Mouse (Mus musculus) adrenal gland, postnatal 36 days (tissue): ENCODE data around the gene Opn1sw. TPM values are rescaled to one million over a fixed set of nuclear protein-coding genes. Genes with fewer than 3 reads are reported as not detected.
"Not testable (repeated sequence)": the region's sequence is repeated elsewhere in the genome, so short reads cannot be mapped to it uniquely, and the experiment has no call there.

ENCODE experiments used
- DNase-seq, 2 experiments: peaks; one replicate each; pipeline ENCODE4 v3.0.0; 2021; ENCODE audit warnings: mixed read lengths in 1 of 2
- total RNA-seq, 2 experiments: library from RNA; stranded (reverse); gene quantifications; 2 replicates each; pipeline ENCODE4 v1.2.3; 2021

Gene Opn1sw
- total RNA-seq, 2 experiments from 2014 or later = not detected

DNA sequence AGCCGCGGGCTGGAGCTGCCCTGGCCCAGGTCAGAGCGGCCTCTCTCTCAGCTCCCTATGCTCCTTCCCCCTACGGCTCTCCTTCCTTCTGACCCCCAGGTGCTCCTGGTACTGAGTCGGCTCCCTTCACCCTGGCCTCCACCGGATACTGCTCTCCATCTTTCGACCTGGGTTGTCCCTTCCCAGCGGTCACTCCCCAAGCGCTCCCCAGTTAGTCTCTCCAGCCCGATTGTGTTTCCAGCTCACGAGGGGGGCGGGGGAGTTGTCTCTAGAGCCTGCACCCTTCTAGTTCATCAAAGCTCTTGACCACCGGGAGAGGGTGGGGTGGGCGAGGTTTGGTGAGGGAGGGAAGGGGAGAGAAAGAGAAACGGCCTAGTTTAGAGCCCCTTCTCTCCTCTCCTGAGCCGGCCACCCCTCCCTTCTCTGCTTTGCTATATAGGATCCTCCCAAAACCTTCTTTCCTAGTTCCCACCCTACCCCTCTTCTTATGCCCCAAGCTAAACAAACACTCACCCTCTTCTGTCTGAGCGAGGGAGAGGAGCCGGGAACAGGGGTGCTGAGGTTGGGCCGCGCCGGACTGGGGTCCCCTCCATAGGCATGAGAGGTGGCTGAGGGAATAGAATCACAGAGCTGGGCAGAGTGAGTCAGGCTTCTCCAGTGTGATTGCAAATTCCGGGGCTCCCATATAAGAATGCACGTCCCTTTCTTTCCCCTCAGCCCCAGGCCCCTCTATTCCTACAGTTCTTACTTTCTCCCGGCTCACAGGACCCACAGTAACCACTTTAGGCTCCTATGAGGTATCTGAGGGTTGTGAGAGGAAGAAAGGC is 8.7 kb upstream of the Opn1sw start:
- DNase-seq = no peak

DNA sequence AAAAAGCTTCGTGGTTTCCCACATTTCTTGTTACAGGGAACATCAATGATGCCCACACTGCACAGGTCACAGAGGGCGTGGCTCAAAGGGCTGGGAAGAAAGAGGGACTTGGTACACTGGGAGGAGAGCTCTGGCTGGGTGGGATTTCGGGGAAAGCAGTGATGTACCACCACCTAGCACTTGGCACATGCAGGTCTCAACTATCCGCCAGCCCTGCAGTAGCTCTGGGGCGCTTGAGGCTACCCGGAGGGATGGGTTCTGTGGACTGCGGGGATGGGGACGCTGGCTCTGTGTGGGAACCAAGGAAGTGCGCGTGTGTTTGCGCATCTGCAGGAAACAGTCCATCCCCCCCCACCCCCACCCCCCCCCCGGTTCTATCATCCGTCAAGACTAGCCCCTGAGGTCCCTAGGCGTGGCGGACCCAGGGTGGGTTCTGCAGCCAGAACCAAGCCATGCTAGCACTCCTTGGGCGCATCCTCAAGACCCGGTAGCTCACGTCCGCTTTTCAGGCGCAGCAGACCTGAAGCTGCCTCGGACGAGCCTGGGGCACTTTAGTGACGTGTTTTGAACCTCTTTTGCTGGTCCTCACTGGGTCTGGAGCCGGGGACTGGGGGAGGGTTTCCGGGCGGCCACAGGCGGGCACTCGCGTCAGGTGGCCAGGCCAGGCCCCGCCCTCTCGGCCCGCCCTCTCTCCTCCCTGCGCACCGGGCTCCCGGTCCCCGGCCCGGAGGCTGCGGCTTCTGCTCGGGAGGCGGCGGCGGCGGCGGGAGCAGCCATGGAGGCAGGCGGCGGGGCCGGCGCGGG is 7.8 kb upstream of the Opn1sw start, which contains the start of gene Ccdc136:
Ccdc136 (plus strand) TSS at position 400 of the 804 bp plus-strand sequence.
- DNase-seq = peak; percentile 86 to 91

DNA sequence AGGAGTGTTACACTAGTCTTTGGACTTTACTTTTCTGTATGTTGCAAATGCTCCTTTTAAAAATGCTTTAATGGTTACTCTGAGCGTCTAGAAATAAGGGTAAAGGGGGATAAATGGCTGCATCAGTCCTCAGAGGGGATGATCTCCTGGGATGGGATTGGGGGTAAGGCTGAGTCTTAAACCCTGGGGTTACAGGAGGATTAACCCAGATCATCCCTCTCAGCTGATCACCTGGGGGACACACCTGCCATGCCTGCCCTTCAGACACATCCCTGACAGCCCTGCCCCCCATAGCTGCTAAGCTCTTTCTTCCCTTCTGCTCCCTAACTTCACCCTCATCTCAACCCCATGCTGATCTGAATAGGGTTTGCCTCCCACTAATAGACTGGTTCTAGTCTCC is 6.0 kb upstream of the Opn1sw start:
- DNase-seq = no peak

DNA sequence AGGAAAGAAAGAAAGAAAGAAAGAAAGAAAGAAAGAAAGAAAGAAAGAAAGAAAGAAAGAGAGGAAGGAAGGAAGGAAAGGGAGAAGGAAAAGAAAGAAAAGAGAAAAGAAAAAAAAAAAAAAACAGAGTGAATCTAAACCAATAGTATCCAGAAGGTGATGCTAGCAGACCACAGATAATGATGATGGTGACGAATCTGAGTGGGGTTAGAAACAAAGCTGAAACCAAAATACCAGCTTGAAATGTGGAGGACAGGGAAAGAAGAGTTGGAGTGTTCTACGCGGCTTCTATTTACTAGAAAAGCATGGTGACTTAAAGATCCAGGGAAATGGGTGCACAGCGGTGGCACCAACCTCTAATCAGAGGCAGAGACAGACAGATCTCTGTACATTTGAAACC is 3.5 kb upstream of the Opn1sw start:
- DNase-seq = no peak

DNA sequence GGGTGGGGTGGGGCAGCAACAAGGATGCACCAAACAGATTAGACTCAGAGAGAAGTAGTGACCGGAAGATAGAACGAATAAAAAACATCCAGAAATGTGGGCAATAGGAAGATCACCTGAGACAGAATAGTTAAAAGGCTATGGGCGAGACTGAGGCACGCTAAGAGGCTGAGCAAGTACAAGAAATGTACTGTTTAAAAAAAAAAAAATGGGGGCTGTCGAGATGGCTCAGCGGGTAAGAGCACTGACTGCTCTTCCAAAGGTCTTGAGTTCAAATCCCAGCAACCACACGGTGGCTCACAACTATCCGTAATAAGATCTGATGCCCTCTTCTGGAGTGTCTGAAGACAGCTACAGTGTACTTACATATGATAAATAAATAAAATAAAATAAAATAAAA is 3.0 kb upstream of the Opn1sw start:
- not testable (repeated sequence) for DNase-seq

DNA sequence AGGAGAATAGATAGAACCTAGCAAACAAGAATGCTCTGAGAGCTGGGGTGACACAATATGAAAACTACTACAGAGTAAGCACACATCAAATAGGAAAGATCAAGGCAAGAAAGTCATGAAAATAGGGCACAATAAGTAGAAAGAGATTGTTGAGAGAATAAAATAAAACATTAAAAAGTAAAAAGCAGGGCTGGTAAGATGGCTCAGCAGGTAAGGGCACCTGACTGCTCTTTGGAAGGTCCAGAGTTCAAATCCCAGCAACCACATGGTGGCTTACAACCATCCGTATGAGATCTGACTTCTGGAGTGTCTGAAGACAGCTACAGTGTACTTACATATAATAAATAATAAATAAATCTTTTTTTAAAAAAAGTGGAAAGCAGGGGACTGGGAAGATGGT is 2.2 kb upstream of the Opn1sw start:
- DNase-seq = not testable (repeated sequence)

DNA sequence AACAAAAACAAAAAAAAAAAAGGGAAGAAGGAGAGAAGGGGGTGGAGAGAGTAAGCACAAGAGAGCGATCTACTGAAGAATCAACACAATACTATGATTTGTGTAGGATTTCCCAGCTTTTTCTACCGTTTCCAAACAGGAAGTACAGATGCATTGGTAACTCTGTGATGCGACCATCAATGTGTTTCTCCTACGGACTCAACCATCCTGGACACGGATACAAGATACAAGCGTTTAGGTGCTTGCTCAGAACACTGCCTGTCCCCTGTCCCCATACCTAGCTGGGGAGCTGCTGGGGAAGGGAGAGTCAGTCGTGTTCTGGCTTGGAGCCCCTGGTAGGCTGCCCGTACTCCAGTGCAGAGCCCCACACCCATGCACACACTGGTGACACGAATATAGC is 1.2 kb upstream of the Opn1sw start:
- DNase-seq = no peak

DNA sequence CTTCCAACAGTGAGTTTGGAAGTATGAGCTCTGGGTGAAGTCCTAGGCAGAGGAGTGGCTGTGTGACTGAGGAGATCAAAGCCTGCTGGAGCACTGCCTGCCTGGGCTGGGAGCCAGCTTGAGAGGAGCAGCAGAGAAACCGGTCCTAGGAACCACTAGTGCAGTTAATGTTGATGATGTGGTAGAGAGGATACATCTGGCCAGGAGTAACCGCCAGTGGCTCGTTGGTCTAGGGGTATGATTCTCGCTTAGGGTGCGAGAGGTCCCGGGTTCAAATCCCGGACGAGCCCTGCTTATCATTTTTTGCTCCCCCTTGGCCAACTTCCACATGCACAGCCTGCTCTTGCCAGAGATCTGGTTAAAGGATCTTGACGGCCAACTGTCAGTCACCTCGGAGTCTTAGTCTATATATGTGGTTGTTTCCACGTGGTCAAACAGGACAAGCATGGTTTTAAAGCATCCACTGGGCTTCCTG is 375 bp upstream of the Opn1sw start:
- peak; percentile 89 to 91 for DNase-seq

DNA sequence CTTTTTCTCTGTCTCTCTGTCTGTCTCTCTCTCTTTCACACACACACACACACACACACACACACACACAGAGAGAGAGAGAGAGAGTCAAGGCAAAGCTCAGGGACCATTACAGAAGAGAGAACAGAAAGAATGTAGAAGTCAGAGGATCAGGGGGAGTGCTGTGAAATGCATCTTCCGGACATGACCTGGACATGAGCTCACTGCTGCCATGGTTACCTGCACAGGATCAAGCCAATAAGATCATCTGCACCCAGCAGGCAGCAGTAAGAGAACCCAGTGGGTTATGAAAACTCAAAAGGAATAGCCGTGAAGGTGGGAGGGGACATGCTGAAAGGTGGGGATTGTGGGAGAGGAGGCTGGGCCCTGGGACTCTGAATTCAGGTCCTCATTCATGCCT is 5.8 kb downstream of the Opn1sw start:
- DNase-seq = no peak

DNA sequence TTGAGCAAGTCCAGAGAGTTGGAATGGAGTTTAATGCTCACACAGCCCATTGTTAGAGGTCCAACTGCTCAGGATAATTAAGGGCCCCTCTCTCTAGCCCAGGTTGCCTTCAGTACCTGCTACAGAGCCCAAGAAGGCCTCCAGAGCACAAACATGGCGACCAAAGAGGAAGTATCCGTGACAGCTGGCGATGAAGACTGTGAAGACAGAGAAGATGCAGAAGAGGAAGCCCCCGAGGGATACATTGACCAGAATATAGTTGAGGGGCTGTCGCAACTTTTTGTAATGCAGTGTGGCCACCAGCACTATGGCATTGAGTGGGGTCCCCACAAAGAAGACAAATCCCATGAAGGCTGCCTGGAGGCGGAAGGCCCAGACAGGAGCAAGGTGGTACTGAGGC is 8.3 kb downstream of the Opn1sw start:
- no peak for DNase-seq

DNA sequence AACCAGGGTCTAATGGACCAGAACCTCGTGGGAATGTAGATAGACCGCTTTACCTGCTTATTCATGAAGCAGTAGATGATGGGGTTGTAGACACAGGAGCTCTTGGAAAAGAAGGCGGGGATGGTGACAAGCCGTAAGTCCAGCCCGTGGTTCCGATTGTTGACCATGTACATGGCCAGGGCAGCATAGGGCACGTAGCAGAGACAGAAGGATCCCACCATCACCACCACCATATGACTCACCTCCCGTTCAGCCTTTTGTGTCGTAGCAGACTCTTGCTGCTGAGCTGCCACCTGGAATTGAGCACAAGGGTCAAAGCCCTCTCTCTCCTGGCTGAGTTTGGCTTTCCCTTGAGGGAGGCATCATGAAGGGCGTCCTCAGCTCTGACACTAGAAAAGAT is 9.6 kb downstream of the Opn1sw start:
- no peak for DNase-seq

DNA sequence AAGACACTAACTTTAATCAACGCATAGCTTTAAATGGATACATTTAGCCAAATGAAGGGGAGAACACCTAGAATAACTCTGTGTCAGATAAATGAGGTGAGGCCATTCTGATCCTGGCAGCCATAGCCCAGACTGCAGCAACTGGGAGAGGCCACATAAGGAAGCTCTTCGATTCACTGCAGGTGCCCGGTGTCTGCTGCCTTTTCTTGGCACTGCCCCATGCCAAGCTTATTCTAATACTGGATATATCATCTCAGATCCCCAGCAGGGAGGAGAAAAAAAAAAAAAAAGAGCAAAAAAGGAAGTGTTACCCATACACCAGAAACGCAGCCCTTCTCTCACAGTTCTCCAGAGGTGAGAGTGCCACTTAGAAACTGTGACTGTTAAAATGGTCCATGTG is 10.9 kb downstream of the Opn1sw start:
- no peak for DNase-seq

DNA sequence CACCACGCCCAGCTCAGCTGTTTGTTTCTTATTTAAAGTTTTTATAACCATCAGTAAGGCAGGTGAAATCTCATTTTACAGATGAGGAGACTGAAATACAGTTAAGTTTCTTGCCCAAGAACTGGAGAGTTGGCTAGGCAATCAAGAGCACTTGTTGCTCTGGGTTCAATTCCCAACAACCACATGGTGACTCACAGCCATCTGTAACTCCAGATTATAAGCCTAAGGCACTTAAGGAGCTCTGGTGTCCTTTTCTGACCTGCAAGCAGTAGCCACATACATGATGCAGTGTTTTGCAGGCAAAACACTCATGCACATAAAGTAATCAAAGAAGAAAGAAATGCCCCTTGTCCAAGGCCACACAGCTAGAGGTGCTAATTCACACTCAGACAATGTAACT is 23.0 kb downstream of the Opn1sw start:
- DNase-seq = no peak

DNA sequence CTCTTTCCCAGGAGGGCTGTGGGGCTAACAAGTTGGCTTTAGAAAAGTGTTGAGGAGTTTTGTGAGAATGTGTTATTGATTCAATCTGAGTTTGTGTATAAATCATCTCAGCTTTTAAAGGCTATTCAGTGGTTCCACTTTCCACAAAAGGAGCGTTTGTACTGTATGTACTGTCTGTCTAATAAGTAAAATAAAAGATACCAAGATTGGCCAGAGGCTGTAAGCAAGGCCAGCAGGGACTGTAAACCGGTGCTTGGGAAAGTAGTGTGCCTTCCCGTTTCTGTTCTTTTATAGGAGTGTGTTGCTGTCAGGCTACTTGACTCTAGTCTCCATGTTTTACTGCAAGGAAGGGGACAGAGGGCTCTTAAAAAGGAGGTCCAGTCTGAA is 25.1 kb downstream of the Opn1sw start:
- DNase-seq = no peak

DNA sequence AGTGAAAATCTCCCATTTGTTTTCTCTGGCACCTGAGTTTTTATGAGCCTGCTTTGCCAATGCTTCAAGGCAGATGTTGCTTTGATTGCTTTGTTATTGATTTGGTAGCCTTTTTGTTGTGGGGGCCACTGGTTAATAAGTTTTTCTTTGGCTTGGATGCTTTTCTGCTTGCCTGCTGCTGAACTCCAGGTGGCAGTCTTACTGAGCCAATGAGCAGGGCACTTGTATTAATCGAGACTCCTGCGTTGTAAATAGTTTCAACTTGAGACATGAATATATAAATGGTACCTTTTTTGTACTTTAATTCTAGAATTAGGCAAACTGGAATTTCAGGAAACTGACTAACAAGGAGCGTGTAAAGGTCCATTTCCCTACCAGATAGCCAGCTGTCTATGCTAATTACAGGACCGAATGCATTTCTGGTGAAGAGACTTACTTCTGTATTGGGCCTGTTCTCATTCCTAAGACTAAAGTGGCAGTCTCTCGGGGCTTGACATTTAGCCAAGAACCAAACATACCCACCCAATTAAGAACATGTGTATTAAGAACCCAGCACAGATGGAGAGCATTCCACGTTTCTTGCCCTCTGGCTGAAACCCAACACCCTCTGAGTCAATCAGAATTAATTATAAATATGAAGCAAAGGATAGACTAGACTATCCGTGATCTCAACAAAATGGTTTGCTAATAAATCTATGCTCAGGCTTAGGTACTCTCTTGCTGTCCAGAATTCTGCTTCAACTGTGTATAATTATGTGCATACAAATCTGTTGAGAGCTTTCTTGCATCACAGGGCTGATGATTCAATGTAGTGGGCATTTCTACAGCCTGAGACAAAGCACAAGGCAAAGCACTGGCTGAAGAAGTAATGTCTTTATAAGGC is 25.8 kb downstream of the Opn1sw start:
- peak in 1 of 2 experiments; percentile 13 for DNase-seq

DNA sequence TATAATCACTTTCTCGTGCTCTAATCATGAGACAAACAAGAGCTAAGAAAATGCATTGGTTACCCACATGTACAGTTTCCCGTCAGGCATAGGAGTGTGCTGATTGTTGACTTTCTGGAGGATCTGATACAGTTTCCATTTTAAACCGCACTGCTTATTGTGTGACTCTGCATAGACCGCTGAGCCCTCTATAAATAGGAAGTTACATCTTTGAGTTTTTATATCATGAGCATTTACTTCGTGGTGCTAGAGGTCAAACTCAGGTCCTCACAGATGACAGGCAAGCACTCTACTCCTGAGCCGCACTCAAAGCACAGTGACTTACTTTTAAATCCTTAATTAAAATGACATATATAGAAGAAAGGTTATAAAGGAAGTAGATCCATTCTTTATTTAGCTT is 28.1 kb downstream of the Opn1sw start:
- DNase-seq = no peak

DNA sequence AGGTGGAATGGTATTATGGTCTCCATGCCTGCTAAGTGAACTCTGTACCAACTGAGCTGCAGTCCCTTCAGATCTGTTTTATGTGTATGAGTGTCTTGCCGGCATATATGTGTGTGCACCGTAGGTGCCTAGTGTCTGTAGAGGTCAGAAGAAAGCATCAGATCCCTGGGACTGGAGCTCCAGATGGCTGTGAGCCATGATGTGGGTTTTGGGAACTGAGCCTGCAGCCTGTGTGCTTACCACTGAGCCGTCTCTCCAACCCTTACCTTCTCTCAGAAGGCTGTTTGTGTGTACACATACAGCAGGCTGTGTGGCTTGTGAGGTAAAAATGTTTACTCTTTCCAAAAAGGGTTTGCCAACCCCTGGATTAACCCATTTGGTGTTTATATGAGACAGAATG is 28.9 kb downstream of the Opn1sw start:
- no peak for DNase-seq

DNA sequence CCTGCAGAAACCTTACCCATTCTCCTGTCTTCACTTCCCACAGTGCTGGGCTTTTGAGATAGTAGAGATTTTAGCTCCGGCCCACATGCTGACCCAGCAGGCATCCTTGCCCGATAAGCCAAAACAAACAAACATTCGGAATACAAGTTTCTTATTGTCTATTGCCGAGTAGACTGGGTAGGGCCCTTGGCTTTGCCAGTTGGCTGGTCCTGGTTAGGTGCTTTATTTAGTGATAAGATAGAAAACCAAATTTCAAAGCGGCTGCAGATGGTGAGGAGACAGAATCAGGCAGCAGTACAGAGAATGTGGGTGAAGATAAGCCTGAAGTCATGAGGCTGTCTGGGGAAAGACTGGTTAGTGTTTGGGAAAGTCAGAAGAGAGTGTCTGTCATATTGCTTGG is 35.5 kb downstream of the Opn1sw start:
- DNase-seq = no peak

DNA sequence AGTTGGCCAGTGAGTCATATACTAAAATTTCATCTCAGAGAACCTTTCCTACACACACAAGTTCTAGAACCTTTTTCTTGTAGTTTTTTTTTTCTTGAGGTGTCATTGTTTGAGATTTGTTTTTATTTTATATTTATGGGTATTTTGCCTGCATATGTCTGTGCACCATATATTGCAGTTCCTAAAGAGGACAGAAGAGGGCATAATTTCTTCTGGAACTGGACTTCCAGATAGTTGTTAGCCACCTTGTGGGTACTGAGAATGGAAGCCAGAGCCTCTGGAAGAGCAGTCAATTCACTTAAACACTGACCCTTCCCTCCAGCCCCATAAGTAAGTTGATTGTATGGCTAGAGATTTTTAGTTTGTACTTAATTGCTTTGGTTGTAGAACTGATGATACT is 36.7 kb downstream of the Opn1sw start:
- DNase-seq = no peak

DNA sequence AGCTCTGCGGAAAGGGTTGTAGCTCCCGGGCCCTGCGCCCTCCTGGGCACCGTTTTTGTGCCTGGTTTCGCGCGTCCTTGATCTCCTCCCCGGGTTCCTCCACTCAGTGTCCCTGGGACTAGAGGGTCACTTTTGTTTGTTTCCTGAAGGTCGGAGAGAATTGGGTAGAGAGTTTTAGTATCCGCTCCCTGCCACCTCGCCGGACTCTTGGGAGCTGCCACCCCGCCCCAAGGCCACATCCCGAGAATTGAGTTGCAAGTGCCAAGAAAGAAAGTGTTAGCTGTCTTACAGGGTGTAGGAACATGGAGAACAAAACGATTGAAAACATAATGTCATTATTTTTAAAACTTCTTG is 39.9 kb downstream of the Opn1sw start:
- peak; percentile 62 to 67 for DNase-seq

DNA sequence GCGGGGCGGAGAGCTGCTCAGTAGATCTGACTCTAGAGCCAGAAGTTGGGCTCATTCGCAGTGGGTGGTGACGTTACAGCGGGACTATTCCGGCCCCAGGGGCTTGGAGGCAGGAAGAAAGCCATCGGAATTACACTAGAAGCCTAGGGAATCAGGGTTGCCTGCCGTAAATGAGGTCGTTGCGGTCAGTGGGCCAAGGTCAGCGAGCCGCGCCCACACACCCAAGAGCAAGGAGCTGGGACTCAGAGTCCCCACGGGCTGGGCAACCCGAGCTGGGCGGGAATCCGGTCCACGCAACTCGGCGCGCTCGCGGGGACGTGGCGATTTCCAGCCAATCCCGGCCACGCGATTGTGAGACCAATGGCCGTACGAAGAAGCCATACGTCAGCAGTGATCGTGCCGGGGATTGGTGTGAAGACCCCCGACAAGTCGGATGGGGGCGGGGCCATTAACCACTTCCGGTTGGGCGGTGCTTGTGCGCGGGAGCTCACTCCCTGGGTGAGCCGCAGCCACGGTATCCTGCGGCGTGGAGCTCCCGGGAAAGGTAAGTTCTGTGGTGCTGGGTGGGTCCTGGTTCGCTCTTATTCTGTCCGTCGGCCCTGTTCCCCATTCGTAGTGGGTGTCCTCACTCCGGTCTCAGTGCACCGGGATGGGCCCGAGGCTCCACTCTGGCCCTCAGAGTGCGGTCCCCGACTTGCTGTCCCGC is 40.5 kb downstream of the Opn1sw start, which contains the start of gene Calu:
Calu (plus strand) TSS at position 405 of the 706 bp plus-strand sequence.
- DNase-seq = peak; percentile 100

DNA sequence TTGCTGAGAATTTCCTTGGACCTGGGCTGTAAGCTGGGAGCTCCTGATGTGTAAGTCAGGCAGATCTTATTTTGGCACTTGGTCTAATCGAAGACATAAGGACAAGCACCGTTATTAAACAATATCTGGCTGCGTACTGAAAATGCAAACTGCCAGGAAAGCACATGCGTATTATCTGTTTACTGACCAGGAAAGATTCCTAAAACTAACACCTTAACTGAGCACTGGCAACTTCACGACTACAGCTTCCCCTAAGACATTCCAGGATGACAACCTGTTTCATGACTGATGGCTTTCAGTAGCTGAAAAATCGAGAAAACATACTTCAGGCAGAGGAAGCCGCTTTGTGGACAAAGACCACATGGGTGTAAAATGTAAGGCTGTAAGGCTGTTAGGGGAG is 41.1 kb downstream of the Opn1sw start:
- no peak for DNase-seq
